Mouse (Mus musculus): ENCODE results near the gene Mpo.

Gene Mpo

DNA sequence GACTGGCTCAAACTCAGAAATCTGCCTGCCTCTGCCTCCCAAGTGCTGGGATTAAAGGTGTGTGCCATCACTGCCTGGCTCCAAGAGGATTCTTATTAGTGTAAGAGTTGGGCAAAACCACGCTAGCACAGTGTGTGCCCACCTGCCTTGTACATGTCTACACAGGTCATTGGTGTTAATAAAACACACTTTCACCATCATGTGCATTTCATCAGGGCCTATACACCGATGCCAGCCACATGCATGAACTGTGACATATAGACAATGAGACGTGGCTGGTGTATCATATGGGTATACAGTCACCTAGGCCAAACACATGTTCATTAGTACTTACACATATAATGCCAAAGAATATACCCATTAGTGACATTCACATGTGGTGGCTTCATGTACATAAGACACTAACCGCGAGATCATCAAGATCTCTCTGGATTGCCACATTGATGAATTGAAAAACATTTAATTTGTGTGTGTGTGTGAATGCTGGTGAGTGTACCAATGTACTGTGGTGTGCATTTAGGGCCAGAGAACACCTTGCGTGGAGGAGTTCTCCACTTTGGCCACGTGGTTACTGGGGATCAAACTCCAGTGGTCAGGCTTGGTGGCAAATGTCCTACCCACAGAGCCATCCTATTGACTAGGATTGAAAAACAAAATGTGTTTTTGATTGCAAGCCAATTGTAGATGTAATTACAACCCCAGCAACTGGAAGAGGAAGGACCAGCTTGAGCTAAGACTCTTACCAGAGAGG lies 35.0 kb upstream of the Mpo start:
- in situ Hi-C loops (cut with MboI, MseI): no loop called here

DNA sequence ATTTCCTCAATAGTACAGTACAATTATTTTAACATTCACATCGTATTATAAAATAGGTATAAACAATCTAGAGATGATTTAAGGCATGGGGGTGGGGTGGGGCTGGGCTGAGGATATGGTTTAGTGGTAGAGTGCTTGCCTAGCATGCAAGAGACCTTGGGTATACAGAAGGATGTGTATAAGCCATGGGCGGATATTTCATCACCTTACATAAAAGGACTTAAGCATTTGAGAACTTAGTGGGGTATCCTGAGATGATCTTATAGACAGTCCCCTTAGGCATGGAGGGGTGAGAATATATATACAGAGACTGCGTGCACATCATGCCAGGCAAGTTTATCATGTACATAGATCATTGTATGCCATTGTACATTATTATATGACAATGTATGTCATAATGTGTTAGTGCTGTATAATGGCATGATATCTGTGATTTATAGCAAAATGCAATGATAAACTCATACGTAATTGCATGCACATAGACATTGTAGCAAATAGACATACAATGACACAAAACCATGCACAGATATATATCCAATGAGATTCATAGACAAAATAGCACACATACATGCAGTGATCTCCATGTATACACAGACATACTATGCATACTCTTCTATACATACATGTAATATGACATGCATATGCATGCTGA lies 34.3 kb upstream of the Mpo start:
- in situ Hi-C loops (cut with MboI, MseI): no loop called here

DNA sequence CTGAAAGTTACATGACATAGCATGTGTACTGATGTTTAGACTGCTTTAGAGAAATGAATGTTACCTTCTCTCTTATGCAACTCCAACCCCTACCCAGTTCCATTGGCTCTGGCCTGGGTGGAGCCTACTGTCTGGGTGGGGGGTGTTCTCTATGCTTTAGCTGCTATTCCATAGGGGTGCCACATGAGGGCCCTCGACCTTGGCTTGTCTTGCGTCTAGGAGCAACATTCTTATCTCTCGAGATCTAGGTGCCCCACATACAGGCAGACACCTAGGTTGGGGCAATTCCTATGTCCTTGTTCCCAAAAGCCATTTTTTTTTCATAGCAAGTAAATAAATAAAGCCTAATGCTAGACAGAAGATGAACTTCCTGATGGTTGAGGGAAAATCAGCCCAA lies 33.8 kb upstream of the Mpo start:
- in situ Hi-C loops (cut with MboI, MseI): no loop called here

DNA sequence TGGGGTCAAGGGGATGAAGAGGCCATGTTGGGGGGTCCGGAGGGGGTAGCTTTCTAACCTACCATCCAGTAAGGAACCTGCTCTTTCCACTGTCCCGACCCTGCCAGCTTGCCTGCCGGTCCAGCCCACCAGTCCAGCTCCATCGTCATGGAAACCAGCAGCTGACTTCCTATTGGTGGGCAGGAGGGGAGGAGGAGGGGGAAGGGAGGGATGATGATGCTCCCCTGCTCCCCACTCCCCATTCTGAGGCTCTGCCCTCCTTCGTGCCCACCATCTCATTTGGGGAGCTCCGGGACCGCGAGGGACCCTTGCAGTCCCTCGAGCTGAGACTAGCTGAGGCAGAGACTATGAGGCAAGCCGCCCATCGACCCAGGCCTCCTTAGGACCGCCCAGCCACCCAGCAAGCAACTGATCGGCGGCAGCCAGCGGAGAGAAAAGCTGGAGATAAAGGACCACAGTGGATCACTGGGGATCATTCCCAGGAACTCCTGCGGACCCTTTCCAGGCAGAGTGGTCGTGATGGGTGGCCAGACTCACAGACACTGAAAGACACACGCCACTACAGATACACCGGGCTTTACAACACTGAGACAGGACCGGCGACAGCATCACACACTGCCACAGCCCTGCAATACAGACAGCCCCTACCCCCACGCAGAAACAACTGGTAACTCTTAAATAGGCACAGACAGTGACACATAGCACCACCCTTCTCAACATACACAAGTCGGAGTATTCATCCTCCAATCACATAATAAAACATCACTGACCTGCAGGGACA lies 32.9 kb upstream of the Mpo start, which contains the start of gene Tspoap1:
Tspoap1 (plus strand) TSS at position 241 of the 781 bp plus-strand sequence.
- in situ Hi-C loops (cut with MboI, MseI): no loop called here

DNA sequence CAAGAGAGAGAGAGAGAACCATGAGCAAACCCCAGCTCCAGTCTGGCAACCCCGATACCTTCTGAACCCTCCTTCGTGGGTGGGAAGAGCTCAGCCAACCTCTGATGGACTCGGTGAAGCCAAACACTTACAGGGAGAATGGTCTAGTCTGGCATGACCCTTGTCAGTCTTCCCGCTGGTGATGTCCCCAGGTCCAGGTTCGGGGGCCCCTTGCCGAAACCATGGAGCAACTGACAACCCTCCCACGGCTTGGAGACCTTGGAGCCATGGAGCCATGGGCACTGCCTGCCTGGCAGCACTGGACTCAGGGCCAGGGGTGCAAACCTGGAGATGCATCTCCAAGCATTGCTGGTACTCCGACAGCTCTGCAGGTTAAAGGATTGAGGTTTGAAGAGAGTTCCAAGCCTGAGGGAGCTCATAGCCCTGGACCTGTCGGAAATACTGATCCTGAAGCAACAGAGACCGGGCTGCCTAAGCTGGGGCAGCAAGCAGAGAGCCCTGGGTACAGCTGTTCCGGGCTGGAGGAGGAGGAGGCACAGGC lies 32.1 kb upstream of the Mpo start:
- in situ Hi-C loops (cut with MboI, MseI): no loop called here

DNA sequence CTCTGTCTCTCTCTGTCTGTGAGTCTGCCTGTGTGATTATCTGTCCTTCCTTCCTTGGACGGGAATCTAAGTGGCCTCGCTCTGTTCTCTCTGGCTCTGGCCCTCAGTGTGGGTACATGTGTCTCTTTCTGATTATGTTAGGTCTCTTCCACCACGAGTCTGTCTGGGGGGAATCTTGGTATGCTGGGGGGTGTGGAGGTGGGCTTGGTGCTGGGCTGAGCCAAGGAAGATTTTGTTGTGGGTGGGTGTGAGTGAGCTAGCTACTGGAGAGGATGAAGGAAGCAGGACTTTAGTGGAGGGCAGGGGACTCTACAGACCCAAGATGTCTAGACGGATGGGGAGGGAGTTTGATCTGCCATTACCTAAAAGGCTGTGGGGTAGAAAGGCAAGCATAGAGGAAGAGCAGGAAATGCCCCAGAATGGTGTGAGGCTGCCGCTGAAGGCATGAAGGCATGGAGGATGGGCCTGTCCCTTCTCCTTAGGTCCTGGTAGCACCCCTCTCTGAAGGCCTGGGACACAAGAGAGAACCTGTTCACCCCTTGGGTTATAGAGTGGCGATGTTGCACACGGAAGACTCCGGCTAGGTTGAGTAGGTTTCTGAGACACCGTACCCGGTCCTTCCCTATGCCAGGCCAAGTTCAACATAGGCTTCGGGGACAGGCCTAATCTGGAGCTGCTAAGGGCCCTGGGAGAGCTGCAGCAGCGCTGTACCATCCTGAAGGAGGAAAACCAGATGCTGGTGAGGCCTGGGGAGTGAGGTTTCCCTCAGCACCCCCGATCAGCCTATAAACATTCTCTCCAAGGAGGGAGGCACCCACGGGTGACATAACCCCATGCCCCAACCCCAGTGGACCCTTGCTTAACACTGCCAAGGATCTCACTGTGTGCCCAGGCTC lies 31.3 kb upstream of the Mpo start:
- in situ Hi-C loops (cut with MboI, MseI): no loop called here

DNA sequence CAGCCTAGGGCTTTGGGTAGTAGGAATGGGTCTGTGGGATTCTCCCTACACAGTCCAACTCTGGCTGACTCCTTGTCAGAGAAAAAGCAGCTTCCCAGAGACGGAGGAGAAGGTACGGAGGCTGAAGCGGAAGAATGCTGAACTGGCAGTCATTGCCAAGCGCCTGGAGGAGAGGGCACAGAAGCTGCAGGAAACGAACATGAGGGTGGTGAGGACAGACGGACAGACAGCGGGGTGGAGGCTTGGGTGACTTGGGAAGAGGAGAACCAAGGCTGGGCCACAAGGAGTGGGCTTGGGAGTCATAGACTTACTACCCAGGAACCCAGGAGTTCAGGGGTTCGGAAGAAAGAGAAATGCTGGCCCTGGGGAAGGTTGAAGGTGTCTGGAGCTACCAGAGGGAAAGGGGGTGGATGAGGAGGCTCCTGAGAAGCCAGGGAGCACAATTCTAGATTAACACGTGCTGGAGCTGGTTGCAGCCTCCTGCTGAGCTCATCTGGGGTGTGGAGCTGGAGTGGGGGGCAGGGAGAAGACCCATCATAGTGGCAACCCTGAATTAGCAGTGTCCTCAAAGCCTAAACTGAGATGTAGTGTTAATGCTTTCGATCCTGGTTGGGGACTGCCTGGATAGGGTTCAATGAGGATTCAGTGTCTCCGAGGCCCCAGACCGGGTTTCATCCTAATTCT lies 30.5 kb upstream of the Mpo start:
- in situ Hi-C loops (cut with MboI, MseI): no loop called here

DNA sequence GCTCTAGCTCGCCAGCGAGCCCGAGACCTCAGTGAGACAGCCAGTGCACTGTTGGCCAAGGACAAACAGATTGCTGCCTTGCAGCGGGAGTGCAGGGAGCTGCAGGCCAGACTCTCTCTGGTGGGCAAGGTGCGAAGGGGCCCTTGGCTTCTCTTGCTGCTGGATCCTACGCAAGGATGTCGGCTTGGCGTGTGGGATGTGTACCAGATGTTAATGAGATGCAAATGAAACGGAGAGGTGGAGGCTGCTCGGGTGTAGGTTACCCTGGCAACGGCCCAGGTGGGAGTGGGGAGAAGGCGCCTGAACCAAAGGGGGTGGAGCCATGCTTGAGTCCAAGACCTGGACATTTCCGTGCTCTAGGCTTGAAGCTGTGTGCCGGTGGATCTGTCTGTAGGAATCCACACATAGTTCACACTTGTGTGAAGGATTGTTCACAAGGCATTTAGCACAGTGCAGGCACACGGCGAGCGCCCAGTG lies 29.8 kb upstream of the Mpo start:
- in situ Hi-C loops (cut with MboI, MseI): no loop called here

DNA sequence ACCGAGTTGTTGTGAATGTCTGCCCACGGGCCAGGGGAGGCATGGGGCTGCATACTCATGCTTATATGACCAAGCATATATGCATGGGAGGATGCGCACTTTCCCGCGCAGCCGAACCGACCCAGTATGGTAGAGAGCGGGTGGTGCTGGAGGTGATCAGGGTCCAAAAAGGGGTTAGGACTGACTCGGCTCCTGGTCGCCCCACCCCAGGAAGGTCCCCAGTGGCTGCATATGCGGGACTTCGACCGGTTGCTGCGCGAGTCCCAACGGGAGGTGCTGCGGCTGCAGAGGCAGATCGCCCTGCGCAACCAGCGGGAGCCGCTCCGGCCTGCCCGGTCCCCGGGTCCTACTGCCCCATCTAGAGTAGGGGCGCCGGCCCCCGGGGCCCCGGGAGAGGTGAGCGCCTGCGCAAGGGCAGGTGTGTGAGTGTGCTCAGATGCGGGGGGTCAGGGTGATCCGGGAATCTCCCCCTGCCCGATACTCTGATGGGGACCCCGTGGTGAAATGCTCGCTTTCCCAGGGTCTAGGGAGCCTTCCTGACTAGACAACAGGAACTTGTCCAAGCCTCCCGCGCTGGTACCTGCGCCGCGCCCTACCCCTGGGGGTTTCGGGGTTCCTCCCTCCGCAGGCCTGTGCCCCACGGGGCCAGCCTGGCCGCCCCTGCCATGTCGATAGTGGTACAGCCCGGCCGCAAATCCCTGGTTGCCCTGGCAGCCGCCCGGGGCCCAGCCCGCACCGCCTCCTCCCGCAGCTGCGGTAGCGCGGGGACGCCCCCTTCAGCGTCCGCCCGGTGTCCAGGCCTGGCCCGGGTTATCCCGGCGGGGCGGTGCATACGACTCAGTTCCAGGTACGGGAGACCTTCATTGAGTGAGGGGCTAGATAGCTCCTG lies 29.1 kb upstream of the Mpo start:
- in situ Hi-C loops (cut with MboI, MseI): no loop called here

DNA sequence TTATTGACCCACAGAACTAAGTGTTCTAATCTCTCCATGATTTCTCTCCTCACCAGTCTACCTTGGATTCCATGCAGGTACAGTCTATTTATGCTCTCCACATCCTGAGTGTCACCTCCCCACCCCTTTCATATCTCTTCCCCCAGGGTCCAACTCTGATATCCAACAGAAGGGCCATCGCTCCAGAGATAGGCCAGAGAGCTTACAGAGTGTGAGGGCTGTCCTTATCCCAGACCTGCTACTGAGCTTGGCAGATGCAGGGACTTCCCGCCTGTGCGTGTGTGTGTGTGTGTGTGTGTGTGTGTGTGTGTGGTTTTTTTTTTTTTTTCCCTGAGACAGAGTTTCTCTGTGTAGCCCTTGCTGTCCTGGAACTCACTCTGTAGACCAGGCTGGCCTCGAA lies 24.6 kb upstream of the Mpo start:
- in situ Hi-C loops (cut with MboI, MseI): loop anchor here (5.0 kb wide), 1 partner anchor 41 kb away; no protein-coding TSS in a partner anchor

DNA sequence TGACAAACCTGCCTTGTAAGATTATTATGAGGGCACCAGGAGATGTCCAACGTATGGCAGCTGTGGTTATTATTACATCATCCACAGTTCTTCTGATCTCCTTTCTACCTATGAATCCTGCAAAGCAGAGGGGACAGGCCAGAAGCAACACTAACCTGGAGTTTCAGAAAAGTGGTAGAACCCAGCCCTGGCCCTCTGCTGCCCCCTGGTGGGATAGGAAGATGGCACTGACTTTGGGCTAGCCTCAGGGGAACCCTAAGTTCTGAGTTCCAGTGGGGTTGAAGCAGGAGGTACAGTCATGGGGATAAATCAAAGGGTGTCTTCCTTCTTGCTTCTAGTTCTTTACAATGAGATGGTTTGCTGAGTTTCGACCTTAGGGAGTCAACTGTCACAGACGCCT lies 22.4 kb upstream of the Mpo start:
- in situ Hi-C loops (cut with MboI, MseI): no loop called here

DNA sequence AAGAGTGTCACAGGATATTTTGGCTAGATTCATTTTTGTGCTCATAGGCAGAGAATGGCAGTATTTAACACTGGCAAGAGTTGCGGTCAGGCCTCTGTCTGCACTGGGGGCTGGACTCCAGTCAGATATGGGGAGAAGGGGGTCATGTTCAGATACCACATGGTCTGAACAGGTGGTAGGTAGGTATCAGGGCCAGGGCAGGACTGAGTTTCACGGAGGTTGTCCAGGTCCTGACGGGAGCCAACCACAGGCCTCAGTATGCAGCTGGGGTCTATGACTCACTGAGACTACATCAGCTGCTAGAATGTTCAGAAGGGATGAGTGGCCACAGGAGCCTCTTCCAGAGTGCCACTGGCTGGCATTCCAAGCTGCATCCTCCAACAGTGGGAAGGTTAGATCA lies 21.0 kb upstream of the Mpo start:
- in situ Hi-C loops (cut with MboI, MseI): no loop called here

DNA sequence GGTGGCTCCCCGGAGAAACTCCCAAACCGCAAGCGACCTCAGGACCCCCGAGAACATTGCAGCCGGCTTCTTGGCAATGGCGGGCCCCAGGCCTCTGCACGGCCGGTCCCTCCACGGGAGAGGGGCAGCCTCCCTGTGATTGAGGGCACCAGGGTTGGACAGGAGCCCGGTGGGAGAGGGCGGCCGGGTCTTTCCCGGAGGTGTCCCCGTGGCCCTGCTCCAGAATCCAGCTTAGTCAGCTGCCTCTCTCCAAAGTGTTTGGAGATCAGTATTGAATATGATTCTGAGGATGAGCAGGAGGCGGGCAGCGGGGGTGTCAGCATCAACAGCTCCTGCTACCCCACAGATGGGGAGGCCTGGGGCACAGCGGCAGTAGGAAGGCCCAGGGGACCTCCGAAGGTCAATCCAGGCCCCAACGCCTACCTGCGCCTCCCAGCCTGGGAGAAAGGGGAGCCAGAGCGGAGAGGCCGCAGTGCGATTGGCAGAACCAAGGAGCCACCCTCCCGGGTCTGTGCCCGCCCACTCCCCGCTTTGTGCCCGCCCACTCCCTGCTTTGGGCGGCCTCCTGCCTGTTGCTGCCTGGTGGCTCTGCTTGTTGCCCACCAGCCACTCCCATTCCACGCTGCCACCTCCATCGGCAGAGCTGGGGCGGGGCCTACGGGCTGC lies 15.1 kb upstream of the Mpo start:
- in situ Hi-C loops (cut with MboI, MseI): no loop called here

DNA sequence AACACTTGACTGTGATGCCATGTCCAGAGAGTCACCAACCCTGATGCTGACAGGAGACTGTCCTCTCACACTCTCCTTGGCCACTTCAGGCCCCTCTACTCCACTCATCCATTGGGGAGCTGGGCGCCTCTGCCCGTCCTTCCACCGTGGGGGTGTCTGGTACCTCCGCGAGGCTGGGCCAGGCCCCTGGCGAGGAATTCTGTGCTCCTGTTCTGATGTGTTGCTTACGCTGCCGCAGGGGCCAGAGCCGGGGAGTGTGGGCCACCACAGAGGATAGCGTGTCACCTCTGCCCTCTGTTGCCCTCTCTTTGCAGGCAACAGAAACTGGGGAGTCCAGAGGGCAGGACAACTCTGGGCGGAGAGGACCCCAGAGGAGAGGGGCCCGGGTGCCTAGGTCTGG lies 14.5 kb upstream of the Mpo start:
- in situ Hi-C loops (cut with MboI, MseI): no loop called here

DNA sequence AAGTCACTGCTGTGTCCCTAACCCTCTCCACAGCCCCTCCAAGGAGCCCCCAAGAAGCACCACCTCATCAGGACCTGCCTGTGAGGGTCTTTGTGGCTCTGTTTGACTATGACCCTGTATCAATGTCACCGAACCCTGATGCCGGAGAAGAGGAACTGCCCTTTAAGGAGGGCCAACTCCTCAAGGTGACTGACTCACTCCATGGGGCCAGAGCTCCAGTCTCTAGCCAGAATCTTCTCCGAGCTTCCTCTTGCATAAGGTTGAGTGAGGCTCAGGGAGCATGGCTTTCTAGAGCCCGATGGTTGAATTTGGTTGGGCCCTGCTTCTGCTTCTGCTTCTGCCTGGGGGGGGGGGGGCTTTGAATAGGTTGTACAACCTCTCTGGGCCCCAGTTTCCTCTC lies 14.0 kb upstream of the Mpo start:
- in situ Hi-C loops (cut with MboI, MseI): no loop called here

DNA sequence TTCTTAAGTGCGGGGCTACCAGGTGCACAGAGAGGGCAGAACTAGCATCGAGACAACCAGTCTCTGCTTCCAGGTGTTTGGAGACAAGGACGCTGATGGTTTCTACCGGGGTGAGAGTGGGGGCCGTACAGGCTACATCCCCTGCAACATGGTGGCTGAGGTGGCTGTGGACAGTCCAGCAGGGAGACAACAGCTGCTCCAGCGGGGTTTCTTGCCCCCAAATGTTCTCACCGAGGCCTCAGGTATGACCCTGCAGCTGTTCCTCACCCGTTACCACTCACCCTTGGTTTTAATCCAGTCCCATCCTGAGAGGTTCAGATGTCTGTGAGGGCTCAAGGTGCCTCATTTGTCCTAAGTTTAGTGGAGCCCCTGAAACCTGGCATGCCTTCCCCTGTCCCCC lies 13.3 kb upstream of the Mpo start:
- in situ Hi-C loops (cut with MboI, MseI): no loop called here

DNA sequence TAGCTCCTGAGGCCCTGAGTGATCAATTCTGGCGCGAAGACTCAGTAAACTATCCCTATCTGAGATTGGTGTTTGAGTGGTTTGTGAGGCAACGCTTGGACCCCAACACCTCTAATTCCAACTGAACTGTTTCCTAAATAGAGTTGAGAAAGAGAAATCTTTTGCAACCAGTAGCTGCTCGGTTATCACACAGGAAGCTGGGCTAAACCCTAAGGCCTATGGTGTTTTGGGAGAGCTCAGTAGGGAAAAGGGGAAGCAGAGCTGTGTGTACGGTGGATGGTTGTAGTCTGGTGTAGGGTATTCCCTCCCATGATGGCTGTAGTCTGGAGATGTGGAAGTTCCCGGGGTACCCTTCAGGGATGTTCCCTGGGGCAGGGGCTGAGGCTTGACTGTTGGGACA lies 3.3 kb upstream of the Mpo start:
- in situ Hi-C loops (cut with MboI, MseI): no loop called here

DNA sequence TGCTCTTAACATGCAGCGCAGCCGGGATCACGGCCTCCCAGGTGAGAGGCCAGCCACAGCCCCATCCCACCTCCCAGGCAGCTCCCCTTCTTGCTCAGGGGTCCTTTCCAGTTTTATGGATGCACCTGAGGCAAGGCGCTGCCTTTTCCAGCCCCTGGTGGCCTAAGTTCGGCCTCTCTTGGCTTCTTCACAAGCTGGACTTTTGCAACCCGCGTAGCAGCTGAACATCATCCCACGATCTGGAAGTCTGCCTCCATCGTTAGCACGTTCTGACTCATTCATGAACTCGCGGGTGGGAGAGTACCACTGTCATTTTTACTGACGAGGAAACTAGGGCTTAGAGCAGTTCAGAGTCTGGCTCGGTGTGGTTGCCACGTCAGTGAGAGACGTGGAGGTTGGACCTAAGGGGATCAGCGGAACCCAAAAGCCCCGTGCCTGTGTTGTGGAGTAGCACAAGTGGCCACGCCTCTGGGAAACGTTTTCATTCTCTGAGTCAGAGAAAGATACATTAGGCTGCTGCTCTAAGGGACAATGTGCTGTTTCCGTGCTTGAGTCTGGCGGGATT lies 8.4 kb downstream of the Mpo start:
- in situ Hi-C loops (cut with MboI, MseI): no loop called here

DNA sequence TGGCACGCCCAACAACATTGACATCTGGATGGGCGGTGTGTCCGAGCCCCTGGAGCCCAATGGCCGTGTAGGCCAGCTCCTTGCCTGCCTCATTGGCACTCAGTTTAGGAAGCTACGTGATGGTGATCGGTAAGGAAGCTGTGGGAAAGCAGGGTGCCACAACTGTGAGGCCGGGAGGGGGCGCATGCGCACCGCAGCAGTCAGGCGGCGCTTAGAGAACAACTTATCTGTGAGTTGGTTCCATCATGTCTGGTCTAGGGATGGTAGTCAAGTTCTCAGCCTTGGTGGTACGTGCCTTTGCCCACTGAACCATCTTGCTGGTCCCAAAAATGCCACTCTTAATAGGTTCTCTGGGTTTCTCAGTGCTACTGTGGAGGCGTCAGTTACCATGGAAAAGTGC lies 9.2 kb downstream of the Mpo start:
- in situ Hi-C loops (cut with MboI, MseI): no loop called here
